Mouse (Mus musculus) forebrain, embryonic 12.5 days (tissue): ENCODE results near the gene Gpbp1. TPM values are rescaled to one million over a fixed set of nuclear protein-coding genes. Genes with fewer than 3 reads are reported as not detected.

Experiments
- ATAC-seq: fragments of 200-750 bp; cut with Nextera tagmentation; 2 replicates; pipeline ENCODE4 v1.8.0; 2017; ENCODE audit warnings: moderate TSS enrichment; ENCODE audit not compliant: low FRiP score
- H3K27ac ChIP-seq: fragments of 300-500 bp; sonication (generic); 2 replicates; pipeline ENCODE4 v1.5.1; 2016; ENCODE audit warnings: mild to moderate bottlenecking
- H3K27me3 ChIP-seq: fragments of 300-500 bp; sonication (generic); 2 replicates; pipeline ENCODE4 v1.6.1; 2016; ENCODE audit warnings: mild to moderate bottlenecking
- H3K36me3 ChIP-seq: fragments of 300-500 bp; sonication (generic); replicated peaks from 2 replicates; pipeline ENCODE4 v1.6.1; 2016; ENCODE audit warnings: mild to moderate bottlenecking
- H3K4me1 ChIP-seq: fragments of 300-500 bp; sonication (generic); 2 replicates; pipeline ENCODE4 v1.6.1; 2016
- H3K4me2 ChIP-seq: fragments of 300-500 bp; sonication (generic); 2 replicates; pipeline ENCODE4 v1.6.1; 2016; ENCODE audit warnings: mild to moderate bottlenecking, moderate library complexity
- H3K4me3 ChIP-seq: fragments of 300-500 bp; sonication (generic); replicated peaks from 2 replicates; pipeline ENCODE4 v1.5.1; 2016; ENCODE audit warnings: mild to moderate bottlenecking
- H3K9ac ChIP-seq: fragments of 300-500 bp; sonication (generic); 2 replicates; pipeline ENCODE4 v1.6.1; 2016; ENCODE audit warnings: mild to moderate bottlenecking
- H3K9me3 ChIP-seq: fragments of 300-500 bp; sonication (generic); 2 replicates; pipeline ENCODE4 v1.6.1; 2016
- WGBS: fragments of 180-500 bp; shearing (Covaris S2); methylation state at CpG from one replicate; pipeline ENCODE4 v1.1.7; 2016; 5-methylcytosine and 5-hydroxymethylcytosine counted together
- polyA plus RNA-seq: library from polyadenylated mRNA; unstranded; fragments of >200 nt; fragmentation: Nextera tagmentation; extraction: Ambion mirVana; gene quantifications from 2 replicates; pipeline ENCODE4 v1.2.1, GENCODE M21; 2016

Gene Gpbp1
- polyA plus RNA-seq, 1 experiment from 2014 or later = 124 TPM

DNA sequence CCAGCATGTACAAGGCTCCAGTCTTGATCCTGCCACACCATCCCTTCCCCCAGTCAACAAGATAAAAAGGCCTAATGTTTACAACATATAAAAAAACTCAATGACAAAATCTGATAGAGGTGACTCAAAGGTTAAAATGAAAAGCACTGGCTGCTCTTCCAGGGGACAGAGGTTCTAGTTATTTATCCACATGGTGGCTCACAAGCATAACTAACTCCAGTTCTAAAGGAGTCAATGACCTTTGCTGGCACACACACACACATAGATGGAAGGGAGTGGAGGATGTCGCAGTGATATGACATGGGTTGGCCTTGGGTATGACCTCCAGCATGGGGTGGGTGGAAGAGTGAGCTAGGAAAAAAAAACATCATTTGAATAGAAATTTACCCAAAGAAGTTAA lies 58.7 kb downstream of the Gpbp1 start:
- Histone ChIP-seq H3K4me3 (no peak overlapping the region), H3K4me2 (no peak overlapping the region), H3K9ac (no peak overlapping the region), H3K27ac (no peak overlapping the region), H3K36me3 (peaks cover 27% of the 10 kb centered on the region), H3K4me1 (no peaks in the 10 kb centered on the region), H3K27me3 (no peaks in the 10 kb centered on the region), H3K9me3 (no peaks in the 10 kb centered on the region)
- no peak for ATAC-seq
- WGBS = 66% methylated on average over 1 of the region's 1 CpGs

DNA sequence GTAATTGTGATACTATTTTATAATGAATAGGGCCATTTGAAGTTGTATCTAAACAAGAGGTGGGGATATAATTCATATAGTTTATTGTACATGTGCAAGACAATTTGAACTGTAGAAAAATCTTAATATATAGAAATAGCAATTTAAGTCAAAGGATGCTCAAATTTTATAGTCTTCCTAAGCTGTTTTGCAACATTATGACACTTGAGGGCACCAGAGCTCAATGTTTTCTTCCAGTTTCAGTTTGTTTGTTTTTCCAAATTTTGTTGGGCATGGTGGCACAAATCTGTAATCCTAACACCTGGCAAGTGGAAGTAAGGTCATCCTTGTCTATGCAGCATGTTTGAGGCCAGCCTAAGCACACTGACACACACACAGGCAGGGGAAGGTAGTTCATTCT lies 68.6 kb downstream of the Gpbp1 start:
- H3K36me3 ChIP-seq = peaks cover 8% of the 10 kb centered on the region; the same call in 1 of the 2 replicates
- H3K4me3 ChIP-seq = no peak overlapping the region
- ATAC-seq = no peak
- no peaks in the 10 kb centered on the region for H3K9me3 ChIP-seq
- no peak overlapping the region for H3K27ac ChIP-seq
- no peak overlapping the region for H3K4me2 ChIP-seq
- no peaks in the 10 kb centered on the region for H3K4me1 ChIP-seq
- no peak overlapping the region for H3K9ac ChIP-seq
- no peaks in the 10 kb centered on the region for H3K27me3 ChIP-seq

DNA sequence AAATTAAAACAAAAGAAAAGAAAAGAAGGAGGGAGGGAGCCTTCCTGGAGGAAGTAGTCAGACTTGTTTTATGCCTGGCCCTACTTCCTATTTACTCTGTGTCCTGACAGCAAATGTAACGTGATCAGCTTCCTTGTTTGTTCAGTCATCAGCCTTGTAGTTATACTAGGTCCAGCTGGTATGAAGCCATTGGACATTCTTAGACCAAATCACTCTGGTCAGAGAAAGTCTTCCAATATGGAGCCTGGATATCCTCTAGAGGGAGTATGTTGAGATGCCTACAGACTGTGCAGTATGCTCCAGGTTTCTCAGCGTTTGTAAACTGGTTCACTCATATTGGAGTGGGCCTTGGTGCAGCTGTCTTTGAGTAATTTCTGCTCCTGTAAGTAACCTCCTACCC lies 71.8 kb downstream of the Gpbp1 start:
- WGBS = 75% methylated on average over 2 of the region's 2 CpGs

DNA sequence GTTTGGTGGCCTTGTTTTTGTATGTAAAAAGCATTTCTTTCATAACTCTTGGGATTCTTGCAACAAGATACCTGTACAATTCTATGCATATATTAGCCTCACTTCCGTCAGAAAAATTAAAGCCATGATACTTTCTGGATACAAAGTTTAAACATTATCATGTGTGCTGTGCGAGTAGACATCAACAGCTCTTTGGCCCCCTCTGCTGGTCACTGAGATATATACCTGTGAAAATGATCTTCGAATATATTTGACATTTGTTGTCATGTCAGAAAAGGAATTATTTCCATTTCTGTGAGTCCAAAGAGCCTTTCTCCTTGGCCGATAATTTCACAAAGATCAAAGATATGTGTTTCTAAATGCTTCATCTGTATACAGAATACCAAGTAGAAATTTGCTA lies 76.8 kb downstream of the Gpbp1 start:
- no peak overlapping the region for H3K9ac ChIP-seq
- ATAC-seq = no peak
- H3K4me1 ChIP-seq = no peaks in the 10 kb centered on the region
- H3K27ac ChIP-seq = no peak overlapping the region
- H3K4me2 ChIP-seq = no peak overlapping the region
- 39% methylated on average over 4 of the region's 4 CpGs for WGBS
- no peaks in the 10 kb centered on the region for H3K36me3 ChIP-seq
- H3K9me3 ChIP-seq = no peaks in the 10 kb centered on the region
- no peaks in the 10 kb centered on the region for H3K27me3 ChIP-seq
- H3K4me3 ChIP-seq = no peak overlapping the region

More for the DNA sequence above, 71.8 kb downstream of the Gpbp1 start:
- H3K36me3 ChIP-seq = no peaks in the 10 kb centered on the region
- no peaks in the 10 kb centered on the region for H3K4me1 ChIP-seq
- H3K27ac ChIP-seq = no peak overlapping the region
- no peaks in the 10 kb centered on the region for H3K27me3 ChIP-seq
- H3K4me2 ChIP-seq = no peak overlapping the region
- no peak overlapping the region for H3K4me3 ChIP-seq
- ATAC-seq = no peak
- H3K9me3 ChIP-seq = no peaks in the 10 kb centered on the region
- H3K9ac ChIP-seq = no peak overlapping the region

DNA sequence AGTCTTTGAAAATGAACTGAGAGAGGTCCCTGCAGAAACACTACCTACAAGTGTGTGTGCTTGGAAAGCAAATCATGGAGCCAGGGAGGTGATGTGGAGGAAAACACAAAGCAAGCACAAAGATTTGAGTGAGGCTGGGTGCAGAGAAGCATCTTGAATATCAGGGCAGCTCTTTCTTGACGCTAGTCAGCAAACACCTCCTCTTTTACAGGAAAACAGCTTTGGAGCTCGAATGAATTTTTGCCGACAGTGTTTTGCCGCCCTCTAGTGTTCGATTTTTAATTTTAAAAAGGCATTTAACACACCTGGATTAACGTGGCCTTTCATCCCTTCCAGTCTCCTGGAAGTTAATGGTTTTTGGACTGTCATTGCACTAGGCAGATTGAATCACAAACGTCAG lies 79.1 kb downstream of the Gpbp1 start:
- no peak for ATAC-seq
- Histone ChIP-seq H3K27me3 (no peaks in the 10 kb centered on the region), H3K9me3 (no peaks in the 10 kb centered on the region), H3K36me3 (no peaks in the 10 kb centered on the region), H3K27ac (no peak overlapping the region), H3K4me1 (no peaks in the 10 kb centered on the region), H3K4me2 (no peak overlapping the region), H3K9ac (no peak overlapping the region), H3K4me3 (no peak overlapping the region)
- WGBS = 4% methylated on average over 7 of the region's 7 CpGs

DNA sequence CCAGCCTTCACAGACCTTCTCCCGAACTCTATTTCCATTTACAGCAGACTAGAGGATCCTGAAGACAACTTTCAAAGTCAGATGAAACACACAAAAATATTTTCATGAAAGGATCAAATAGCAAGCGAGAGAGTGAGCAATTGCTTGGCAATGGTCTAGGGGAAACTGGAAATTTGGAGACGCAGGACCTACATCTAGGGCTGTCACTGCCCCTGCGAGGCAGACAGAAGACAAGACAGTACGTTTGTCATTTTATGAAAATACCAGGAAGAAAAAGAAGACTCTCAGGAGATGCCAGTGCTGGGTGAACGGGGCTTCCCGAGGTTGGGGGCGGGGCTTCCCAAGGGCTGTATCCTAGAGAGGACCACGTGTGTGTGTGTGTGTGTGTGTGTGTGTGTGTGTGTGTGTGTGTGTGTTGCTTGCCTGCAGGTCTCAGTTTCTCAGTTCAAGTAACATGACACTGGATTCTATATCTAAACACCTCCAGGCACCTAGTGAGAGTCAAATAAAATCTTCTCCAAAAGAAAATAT lies 83.0 kb downstream of the Gpbp1 start:
- 64% methylated on average over 9 of the region's 9 CpGs for WGBS
- Histone ChIP-seq H3K4me1 (no peaks in the 10 kb centered on the region), H3K27ac (no peak overlapping the region), H3K4me2 (no peak overlapping the region), H3K9ac (no peak overlapping the region), H3K36me3 (no peaks in the 10 kb centered on the region), H3K4me3 (no peak overlapping the region), H3K9me3 (no peaks in the 10 kb centered on the region), H3K27me3 (no peaks in the 10 kb centered on the region)
- ATAC-seq = no peak

DNA sequence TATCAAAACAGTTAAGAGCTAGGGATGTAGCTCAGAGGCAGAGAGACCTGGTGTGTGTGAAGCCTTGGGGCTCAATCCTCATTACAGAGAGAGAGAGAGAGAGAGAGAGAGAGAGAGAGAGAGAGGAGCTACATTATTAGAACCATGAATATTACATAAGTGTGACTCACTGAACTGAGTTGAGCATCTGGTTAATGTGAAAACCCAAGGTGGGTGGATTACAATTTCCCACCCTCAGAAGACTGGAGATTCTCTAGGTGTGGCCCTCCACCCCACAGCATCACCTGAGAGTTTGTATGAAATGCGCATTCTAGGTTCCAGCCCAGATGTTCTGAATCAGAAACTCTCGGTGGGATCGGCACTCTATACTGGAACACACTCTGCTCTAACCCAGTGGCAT lies 84.0 kb downstream of the Gpbp1 start:
- H3K9me3 ChIP-seq = no peaks in the 10 kb centered on the region
- ATAC-seq = no peak
- no peak overlapping the region for H3K4me2 ChIP-seq
- H3K36me3 ChIP-seq = no peaks in the 10 kb centered on the region
- H3K9ac ChIP-seq = no peak overlapping the region
- H3K27ac ChIP-seq = no peak overlapping the region
- H3K27me3 ChIP-seq = no peaks in the 10 kb centered on the region
- 84% methylated on average over 3 of the region's 3 CpGs for WGBS
- no peaks in the 10 kb centered on the region for H3K4me1 ChIP-seq
- H3K4me3 ChIP-seq = no peak overlapping the region

DNA sequence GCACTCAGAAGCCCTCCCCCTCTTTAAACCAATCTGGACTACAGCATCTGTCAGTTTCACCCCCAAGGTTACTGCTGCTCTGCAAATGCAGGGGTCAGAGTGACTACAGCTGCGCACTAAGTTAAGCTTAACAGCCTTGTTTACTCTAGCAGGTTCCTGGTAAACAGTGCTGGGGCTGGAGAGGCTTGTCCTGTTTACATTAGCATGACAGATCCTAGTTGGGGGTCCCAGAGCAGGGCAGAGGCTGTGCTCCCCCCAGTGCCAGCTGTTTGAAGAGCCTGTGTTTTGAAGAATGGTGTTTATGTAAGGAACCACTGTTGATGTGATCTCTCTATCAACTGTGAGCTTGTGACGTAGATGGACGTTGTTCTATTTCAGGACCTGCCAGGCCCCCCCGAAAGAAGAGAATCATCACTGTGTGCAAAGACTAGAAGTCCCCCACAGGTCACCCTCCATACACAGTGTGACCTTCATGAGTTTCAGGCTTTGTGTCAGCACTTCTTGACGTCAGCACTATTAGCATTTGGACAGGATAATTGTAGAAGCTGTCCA lies 92.2 kb downstream of the Gpbp1 start:
- Histone ChIP-seq H3K4me3 (no peak overlapping the region), H3K4me1 (peaks cover 7% of the 10 kb centered on the region; the same call in 1 of the 2 replicates), H3K9ac (no peak overlapping the region), H3K27ac (no peak overlapping the region), H3K9me3 (no peaks in the 10 kb centered on the region), H3K27me3 (no peaks in the 10 kb centered on the region), H3K36me3 (no peaks in the 10 kb centered on the region), H3K4me2 (no peak overlapping the region)
- ATAC-seq = peak; percentile 44; the same call in 1 of the 2 replicates
- WGBS = 46% methylated on average over 5 of the region's 5 CpGs

DNA sequence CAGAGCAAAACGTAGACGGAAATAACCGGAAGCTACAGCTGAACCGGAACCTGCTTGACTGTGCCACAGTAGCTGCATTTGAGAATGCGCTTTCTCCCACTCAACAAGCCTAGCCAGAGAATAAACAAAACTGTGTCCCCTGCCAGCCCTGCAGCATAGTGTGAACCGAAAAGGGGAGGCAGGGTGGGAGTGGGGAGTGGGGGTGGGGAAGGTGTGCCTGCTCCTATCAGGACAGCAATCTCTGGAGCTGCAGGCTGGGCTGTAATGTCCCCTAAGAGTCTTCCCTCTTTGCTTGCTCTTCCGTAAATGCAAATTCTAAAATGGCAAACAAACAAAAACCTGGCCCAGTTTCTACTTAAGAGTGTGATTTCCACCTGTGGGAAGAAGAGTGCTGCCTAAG lies 92.8 kb downstream of the Gpbp1 start:
- WGBS = 67% methylated on average over 7 of the region's 7 CpGs
- Histone ChIP-seq H3K9ac (no peak overlapping the region), H3K4me1 (peaks cover 7% of the 10 kb centered on the region; the same call in 1 of the 2 replicates), H3K27me3 (no peaks in the 10 kb centered on the region), H3K36me3 (no peaks in the 10 kb centered on the region), H3K4me3 (no peak overlapping the region), H3K27ac (no peak overlapping the region), H3K9me3 (no peaks in the 10 kb centered on the region), H3K4me2 (no peak overlapping the region)
- ATAC-seq = no peak

DNA sequence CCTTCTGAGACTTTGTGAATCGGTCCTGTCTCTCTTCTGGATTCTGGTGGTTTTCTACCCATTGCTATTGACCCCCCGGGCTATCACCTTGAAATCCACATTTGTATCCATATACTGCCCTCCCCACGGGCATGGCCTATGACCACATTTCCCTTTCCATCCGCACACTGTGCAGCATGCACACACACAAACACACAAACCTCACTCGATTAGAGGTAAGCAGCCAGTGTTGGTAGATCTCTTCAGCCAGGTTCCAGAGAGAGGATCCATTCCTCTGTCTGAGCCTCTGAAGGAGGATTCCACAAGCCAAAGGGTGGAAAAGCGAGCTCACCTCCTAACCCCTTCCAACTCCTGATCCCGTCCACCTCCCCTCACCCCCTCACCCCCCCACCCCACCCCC lies 94.4 kb downstream of the Gpbp1 start:
- Histone ChIP-seq H3K9ac (no peak overlapping the region), H3K36me3 (no peaks in the 10 kb centered on the region), H3K27ac (no peak overlapping the region), H3K4me3 (no peak overlapping the region), H3K4me2 (no peak overlapping the region), H3K4me1 (peaks cover 7% of the 10 kb centered on the region; the same call in 1 of the 2 replicates), H3K27me3 (no peaks in the 10 kb centered on the region), H3K9me3 (no peaks in the 10 kb centered on the region)
- 89% methylated on average over 7 of the region's 7 CpGs for WGBS
- ATAC-seq = no peak

DNA sequence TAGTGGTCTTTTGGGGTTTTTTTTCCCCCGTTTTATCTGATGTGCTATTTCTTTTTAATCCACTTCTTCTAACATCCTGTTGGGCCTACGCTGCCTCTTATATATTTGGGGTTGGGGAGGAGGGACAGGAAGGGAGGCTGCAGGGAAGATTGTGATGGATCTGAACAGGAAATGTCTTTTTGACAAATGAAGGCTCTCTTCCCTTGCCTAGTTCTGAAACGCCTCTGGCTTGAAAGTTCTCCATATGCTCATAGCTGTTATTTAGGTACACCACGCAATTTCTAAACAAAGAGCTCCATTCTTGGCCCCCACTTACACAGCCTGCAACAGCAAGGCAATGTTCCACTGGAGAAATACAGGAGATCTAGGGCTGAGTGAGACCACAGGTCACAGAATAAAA lies 95.0 kb downstream of the Gpbp1 start:
- 86% methylated on average over 4 of the region's 4 CpGs for WGBS
- no peak overlapping the region for H3K27ac ChIP-seq
- ATAC-seq = no peak

DNA sequence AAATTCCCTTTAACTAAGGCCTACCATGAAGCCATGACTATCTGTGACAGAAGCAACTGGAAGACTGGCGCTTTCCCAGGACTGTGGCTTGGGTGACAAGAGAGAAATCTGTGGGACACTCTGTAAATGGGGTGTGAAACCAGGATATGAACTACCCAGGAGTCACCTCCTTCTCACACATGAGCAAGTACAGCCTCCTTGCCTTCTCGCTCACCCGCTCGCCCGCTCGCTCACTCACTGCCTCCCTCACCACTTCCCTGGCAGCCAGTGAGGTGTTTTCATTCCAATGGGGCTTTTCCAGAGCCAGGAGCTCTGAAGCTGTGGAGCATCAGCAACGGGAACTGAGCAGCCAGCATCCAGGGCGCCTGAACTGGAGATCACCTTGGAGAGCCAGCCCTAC lies 95.6 kb downstream of the Gpbp1 start:
- WGBS = 83% methylated on average over 8 of the region's 8 CpGs
- no peaks in the 10 kb centered on the region for H3K36me3 ChIP-seq
- no peak overlapping the region for H3K9ac ChIP-seq

More for the DNA sequence above, 95.0 kb downstream of the Gpbp1 start:
- Histone ChIP-seq H3K4me2 (no peak overlapping the region), H3K4me3 (no peak overlapping the region), H3K36me3 (no peaks in the 10 kb centered on the region), H3K9me3 (no peaks in the 10 kb centered on the region), H3K4me1 (peaks cover 7% of the 10 kb centered on the region; the same call in 1 of the 2 replicates), H3K9ac (no peak overlapping the region), H3K27me3 (no peaks in the 10 kb centered on the region)

DNA sequence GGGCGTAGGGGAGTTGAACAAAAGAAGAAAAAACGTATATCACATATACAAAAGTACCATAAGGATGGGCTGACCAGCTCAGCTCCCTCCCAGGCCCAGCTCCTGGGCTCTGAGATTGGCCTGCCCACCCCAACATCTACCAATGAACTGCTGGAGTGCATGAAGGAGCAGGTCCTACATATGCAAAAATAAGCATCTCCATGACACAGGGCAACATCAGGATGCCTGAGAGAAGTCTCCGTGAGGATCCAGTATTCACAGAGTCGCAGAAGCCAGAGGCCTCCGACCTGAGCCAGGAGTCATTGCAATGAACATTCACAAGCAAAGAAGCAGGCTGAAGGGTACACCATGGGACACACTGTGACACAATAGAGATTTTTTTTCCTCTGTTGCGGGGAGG lies 96.5 kb downstream of the Gpbp1 start:
- H3K4me3 ChIP-seq = no peak overlapping the region
- no peak overlapping the region for H3K9ac ChIP-seq
- ATAC-seq = no peak
- WGBS = 61% methylated on average over 6 of the region's 6 CpGs
- H3K36me3 ChIP-seq = no peaks in the 10 kb centered on the region
- H3K27me3 ChIP-seq = no peaks in the 10 kb centered on the region
- no peak overlapping the region for H3K4me2 ChIP-seq
- H3K9me3 ChIP-seq = no peaks in the 10 kb centered on the region
- no peak overlapping the region for H3K27ac ChIP-seq
- H3K4me1 ChIP-seq = peaks cover 7% of the 10 kb centered on the region; the same call in 1 of the 2 replicates

More for the DNA sequence above, 95.6 kb downstream of the Gpbp1 start:
- Histone ChIP-seq H3K4me2 (no peak overlapping the region), H3K27ac (no peak overlapping the region), H3K27me3 (no peaks in the 10 kb centered on the region), H3K4me1 (peaks cover 7% of the 10 kb centered on the region; the same call in 1 of the 2 replicates), H3K4me3 (no peak overlapping the region), H3K9me3 (no peaks in the 10 kb centered on the region)
- ATAC-seq = no peak
